ENCODE assay signal across 8 mouse cellular contexts in genomic region chr2:125506316-125507054, GRCm38 (mm10). TPM values are rescaled to one million over a fixed set of nuclear protein-coding genes. Genes with fewer than 3 reads are reported as not detected.
A peak's percentile ranks its signal among the peaks of the same experiment; 100 is the strongest.
DNase-seq lines count a peak whose midpoint lies in the region; ATAC-seq and TF ChIP-seq lines count a peak whose summit lies in the region.

No protein-coding gene starts in this region.

- TF ChIP-seq EP300 in liver, postnatal 0 days (IDR thresholded peaks at IDR 0.05; ENCODE audit: low read depth) = no peak

- H3K9ac ChIP-seq in hindbrain, postnatal 0 days (replicated peaks; ENCODE audit: low read length) = peak overlapping the region; percentile 68
- peak overlapping the region; percentile 50; the same call in 1 of the 2 replicates for H3K9ac ChIP-seq in liver, postnatal 0 days (replicated peaks)
- H3K9ac ChIP-seq in neural tube, embryonic 15.5 days (replicated peaks) = peak overlapping the region; percentile 71

- DNase-seq in frontal cortex, postnatal 25 days (ENCODE audit: low spot score in 2 of 2) = no peak
- peak; percentile 18 to 42 for DNase-seq in adrenal gland, postnatal 4 days (ENCODE audit: low spot score in 2 of 2)
- peak; percentile 12 to 19 for DNase-seq in frontal cortex, postnatal 36 days (ENCODE audit: low spot score in 2 of 2)
- DNase-seq in hindbrain, postnatal 0 days (ENCODE audit: low spot score) = peak; percentile 86
- no peak for DNase-seq in liver, postnatal 0 days
- no peak for DNase-seq in thymus, postnatal 0 days (ENCODE audit: low spot score)

- peak; percentile 56 for ATAC-seq in frontal cortex, adult (ENCODE audit: low TSS enrichment)
- peak; percentile 92 for ATAC-seq in hindbrain, postnatal 0 days
- ATAC-seq in liver, postnatal 0 days = peak; percentile 41; the same call in 1 of the 2 replicates
- ATAC-seq in neural tube, embryonic 15.5 days (ENCODE audit: low FRiP score) = peak; percentile 88

- peak overlapping the region; percentile 98 for H3K4me2 ChIP-seq in hindbrain, postnatal 0 days (ENCODE audit: low read depth, low read length)
- peak overlapping the region; percentile 61 for H3K4me2 ChIP-seq in liver, postnatal 0 days (ENCODE audit: low read depth, low read length)
- H3K4me2 ChIP-seq in neural tube, embryonic 15.5 days = peak overlapping the region; percentile 93

- 0 out of 2 replicates have a peak, but pooled peaks cover 3% of the 10 kb centered on the region for H3K27me3 ChIP-seq in hindbrain, postnatal 0 days (ENCODE audit: insufficient read depth, low read length)
- H3K27me3 ChIP-seq in liver, postnatal 0 days (ENCODE audit: insufficient read depth, low read length) = peaks cover 42% of the 10 kb centered on the region
- peaks cover 5% of the 10 kb centered on the region for H3K27me3 ChIP-seq in neural tube, embryonic 15.5 days (replicated peaks)

- H3K4me1 ChIP-seq in hindbrain, postnatal 0 days (ENCODE audit: insufficient read depth, low read length) = peaks cover 9% of the 10 kb centered on the region; the same call in 1 of the 2 replicates
- no peaks in the 10 kb centered on the region; the same call in 1 of the 2 replicates for H3K4me1 ChIP-seq in liver, postnatal 0 days (ENCODE audit: insufficient read depth)
- H3K4me1 ChIP-seq in neural tube, embryonic 15.5 days = peaks cover 18% of the 10 kb centered on the region

- H3K27ac ChIP-seq in hindbrain, postnatal 0 days = peak overlapping the region; percentile 75
- peak overlapping the region; percentile 34; the same call in 1 of the 2 replicates for H3K27ac ChIP-seq in liver, postnatal 0 days (ENCODE audit: low read depth)
- H3K27ac ChIP-seq in neural tube, embryonic 15.5 days (replicated peaks) = peak overlapping the region; percentile 79

- no peaks in the 10 kb centered on the region for H3K36me3 ChIP-seq in hindbrain, postnatal 0 days (ENCODE audit: insufficient read depth, low read length)
- no peaks in the 10 kb centered on the region for H3K36me3 ChIP-seq in liver, postnatal 0 days (replicated peaks; ENCODE audit: insufficient read depth, low read length)
- H3K36me3 ChIP-seq in neural tube, embryonic 15.5 days = no peaks in the 10 kb centered on the region

- WGBS in hindbrain, postnatal 0 days = under 1% methylated on average over 37 of the region's 37 CpGs
- WGBS in liver, postnatal 0 days (ENCODE audit: insufficient replicate concordance) = 3% methylated on average over 37 of the region's 37 CpGs
- WGBS in neural tube, embryonic 15.5 days = under 1% methylated on average over 32 of the region's 37 CpGs

- H3K4me3 ChIP-seq in hindbrain, postnatal 0 days (ENCODE audit: low read length) = peak overlapping the region; percentile 65
- H3K4me3 ChIP-seq in liver, postnatal 0 days (ENCODE audit: low read depth, low read length) = peak overlapping the region; percentile 48
- peak overlapping the region; percentile 77 for H3K4me3 ChIP-seq in neural tube, embryonic 15.5 days (replicated peaks)

- H3K9me3 ChIP-seq in hindbrain, postnatal 0 days (ENCODE audit: low read length) = no peaks in the 10 kb centered on the region
- H3K9me3 ChIP-seq in liver, postnatal 0 days (ENCODE audit: low read length) = no peaks in the 10 kb centered on the region
- no peaks in the 10 kb centered on the region for H3K9me3 ChIP-seq in neural tube, embryonic 15.5 days (replicated peaks)

- TF ChIP-seq CTCF in hindbrain, postnatal 0 days (IDR thresholded peaks at IDR 0.05; ENCODE audit: low read depth) = no peak
- no peak for TF ChIP-seq CTCF in liver, postnatal 0 days (IDR thresholded peaks at IDR 0.05; ENCODE audit: low read depth)

RNA-seq across cellular contexts. Expression of gene Fbn1, which starts 1.3 kb away (rescaled TPM):
- total RNA-seq in adrenal gland, postnatal 4 days (2021) = 100 to 1,000 TPM; 103 to 104 TPM
- total RNA-seq in hindbrain, postnatal 0 days (2014; rRNA removed) = 16.6 and 17.5 TPM in 2 replicates
- polyA plus RNA-seq in hindbrain, postnatal 0 days (2015; fragmentation: Nextera tagmentation; extraction: Ambion mirVana) = 1.9 and 2.3 TPM in 2 replicates
- polyA plus RNA-seq in liver, postnatal 0 days (2015; fragmentation: Nextera tagmentation; extraction: Ambion mirVana) = 1.3 TPM in 2 replicates
- polyA plus RNA-seq in neural tube, embryonic 15.5 days (2015; fragmentation: Nextera tagmentation; extraction: Ambion mirVana) = 3.2 and 4.8 TPM in 2 replicates
- polyA plus RNA-seq in thymus, postnatal 0 days (2015; fragmentation: Nextera tagmentation; extraction: Ambion mirVana) = 4.7 TPM in 2 replicates

RNA-seq across cellular contexts. Expression of gene Gm9913, which starts 1.6 kb away (rescaled TPM):
- under 1 TPM; 0.28 TPM for total RNA-seq in adrenal gland, postnatal 4 days (2021)
- total RNA-seq in hindbrain, postnatal 0 days (2014; rRNA removed) = 0.07 TPM in 1 of 2 replicates, not detected in the other
- polyA plus RNA-seq in hindbrain, postnatal 0 days (2015; fragmentation: Nextera tagmentation; extraction: Ambion mirVana) = 0.14 and 0.20 TPM in 2 replicates
- 0.05 TPM in 1 of 2 replicates, not detected in the other for polyA plus RNA-seq in liver, postnatal 0 days (2015; fragmentation: Nextera tagmentation; extraction: Ambion mirVana)
- polyA plus RNA-seq in neural tube, embryonic 15.5 days (2015; fragmentation: Nextera tagmentation; extraction: Ambion mirVana) = 0.26 and 0.27 TPM in 2 replicates
- 0.07 and 0.08 TPM in 2 replicates for polyA plus RNA-seq in thymus, postnatal 0 days (2015; fragmentation: Nextera tagmentation; extraction: Ambion mirVana)

Comparison
In these comparisons a context has a peak if more than half of its experiments do, and no peak if none do; other contexts are left out.
1. DNase-seq: peak in adrenal gland, postnatal 4 days (2 of 2), frontal cortex, postnatal 36 days (2 of 2) and hindbrain, postnatal 0 days (single experiment); none in frontal cortex, postnatal 25 days (0 of 2), liver, postnatal 0 days (single experiment) and thymus, postnatal 0 days (single experiment).
2. ATAC-seq: peak in every context shown above with its lines; median percentile 92 in hindbrain, postnatal 0 days; 88 in neural tube, embryonic 15.5 days; 56 in frontal cortex, adult; 41 in liver, postnatal 0 days.
3. Peak in every context shown above with its lines, with median percentiles within 50 percentile points of each other: H3K27ac ChIP-seq, H3K4me2 ChIP-seq, H3K4me3 ChIP-seq and H3K9ac ChIP-seq.